Mouse (Mus musculus): ENCODE measurements around the gene Unc13a. TPM values are rescaled to one million over a fixed set of nuclear protein-coding genes. Genes with fewer than 3 reads are reported as not detected.

The Unc13a gene
- polyA plus RNA-seq, 1 experiment from 2014 or later = 16.7 TPM

DNA sequence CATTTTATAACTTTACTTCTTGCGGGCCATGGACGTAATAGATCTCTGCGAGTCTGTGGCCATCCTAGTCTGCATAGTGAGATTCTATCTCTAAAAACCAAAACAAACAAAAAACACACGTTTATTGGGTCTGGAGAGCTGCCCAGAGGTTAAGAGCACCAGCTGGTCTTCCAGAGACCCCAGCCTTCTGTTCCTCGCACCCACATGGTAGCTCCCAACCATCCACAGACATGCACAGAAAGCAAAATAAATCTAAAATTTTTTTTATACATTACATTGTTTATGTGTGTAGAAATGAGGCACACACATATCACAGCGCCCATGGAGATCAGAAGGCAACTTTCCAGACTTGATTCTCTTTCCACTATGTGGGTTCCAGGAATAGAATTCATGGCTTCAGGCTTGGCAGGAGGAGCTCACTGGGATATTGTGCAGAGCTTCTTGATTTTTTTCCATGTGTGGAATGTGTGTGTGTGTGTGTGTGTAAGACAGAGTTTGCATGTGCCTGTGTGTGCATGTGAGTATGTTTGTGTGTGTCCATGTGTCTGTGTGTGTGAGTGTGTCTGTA, 695 bp upstream of the Unc13a start:
- H3K27ac ChIP-seq = no peak overlapping the region
- WGBS = 63% methylated on average over 6 of the region's 6 CpGs

DNA sequence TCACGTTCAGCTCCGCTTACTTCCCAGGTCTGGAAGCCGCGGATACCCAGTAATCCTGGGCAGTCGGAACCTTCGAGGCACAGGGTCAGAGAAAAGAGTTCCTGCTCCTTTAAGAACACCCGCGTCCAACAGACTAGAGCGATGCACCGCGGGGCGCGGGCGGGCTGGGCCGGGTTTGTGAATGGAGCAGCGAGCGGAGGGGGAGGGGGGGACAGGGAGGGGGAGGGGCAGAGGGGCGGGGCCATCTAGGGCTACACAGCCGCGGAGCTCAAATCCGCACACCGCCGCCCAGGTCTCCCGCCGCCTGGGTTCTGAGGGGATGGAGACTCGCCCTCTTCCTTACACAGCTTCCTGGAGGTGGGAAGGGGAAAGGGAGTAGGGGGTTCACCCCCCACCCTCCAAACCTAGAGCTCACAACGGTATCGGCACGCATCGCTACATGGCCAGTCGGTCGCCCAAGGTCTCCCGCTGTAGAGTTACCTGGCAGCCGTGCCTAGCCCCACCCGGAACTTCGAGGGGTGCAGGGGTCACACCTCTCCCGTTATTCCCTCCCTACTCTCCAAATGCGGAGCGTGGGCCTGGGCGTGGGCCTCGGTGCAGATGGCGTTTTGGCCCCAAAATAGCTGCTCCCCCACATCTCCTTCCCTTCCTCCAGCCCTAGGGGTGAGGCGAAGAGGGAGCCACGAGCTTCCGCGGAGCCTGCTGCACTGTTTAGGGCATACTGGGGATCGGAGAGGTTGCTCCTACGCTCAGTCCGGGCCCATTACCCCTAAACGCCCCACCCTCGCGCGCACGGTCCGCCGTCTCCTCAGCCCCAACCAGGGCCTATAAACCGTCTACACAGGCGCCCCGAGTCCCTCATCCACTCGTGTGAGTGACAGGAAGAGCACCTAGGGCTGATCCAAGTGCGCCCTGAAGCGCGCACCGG, 672 bp downstream of the Unc13a start:
- Histone ChIP-seq H3K9me3 (no peaks in the 10 kb centered on the region), H3K4me2 (replicated peaks) (peak overlapping the region; percentile 90), H3K36me3 (no peaks in the 10 kb centered on the region), H3K9ac (peak overlapping the region; percentile 70), H3K4me1 (peaks cover 39% of the 10 kb centered on the region), H3K27ac (peak overlapping the region; percentile 72), H3K4me3 (peak overlapping the region; percentile 75), H3K27me3 (replicated peaks) (peaks cover 35% of the 10 kb centered on the region)
- under 1% methylated on average over 62 of the region's 64 CpGs for WGBS
- ATAC-seq (ENCODE audit: low FRiP score, low read depth) = peak; percentile 63

More for the DNA sequence above, 695 bp upstream of the Unc13a start:
- H3K9me3 ChIP-seq = no peaks in the 10 kb centered on the region
- peak overlapping the region; percentile 75; the same call in 1 of the 2 replicates for H3K4me3 ChIP-seq
- peaks cover 33% of the 10 kb centered on the region for H3K4me1 ChIP-seq
- H3K36me3 ChIP-seq = no peaks in the 10 kb centered on the region
- peaks cover 49% of the 10 kb centered on the region for H3K27me3 ChIP-seq (replicated peaks)
- H3K9ac ChIP-seq = 0 out of 2 replicates have a peak overlapping the region, but pooled peaks have one; percentile 70
- no peak for ATAC-seq (ENCODE audit: low FRiP score, low read depth)
- peak overlapping the region; percentile 90 for H3K4me2 ChIP-seq (replicated peaks)

DNA sequence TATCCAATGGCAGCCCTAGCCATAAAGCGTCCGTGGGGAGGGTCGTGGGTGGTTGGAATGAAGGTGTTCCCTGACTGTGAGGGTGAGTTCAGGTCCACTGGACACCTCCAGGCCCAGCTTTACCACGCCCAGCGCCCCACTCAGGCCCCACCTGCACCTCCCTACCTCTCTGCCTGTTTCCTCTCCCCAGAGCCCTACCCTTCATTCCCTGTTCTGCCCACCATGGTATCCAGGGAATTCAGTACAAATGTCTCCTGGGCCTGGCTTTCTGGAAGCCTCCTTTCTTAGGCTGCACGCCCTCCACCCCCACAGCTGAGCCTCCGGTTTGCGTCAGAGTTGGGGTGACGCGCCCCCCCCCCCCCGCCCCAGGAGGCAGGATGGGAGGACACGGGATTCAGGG, 1.4 kb downstream of the Unc13a start:
- H3K4me1 ChIP-seq = peaks cover 46% of the 10 kb centered on the region
- peaks cover 28% of the 10 kb centered on the region for H3K27me3 ChIP-seq (replicated peaks)
- no peaks in the 10 kb centered on the region for H3K9me3 ChIP-seq
- peak; percentile 12 for ATAC-seq (ENCODE audit: low FRiP score, low read depth)
- H3K36me3 ChIP-seq = no peaks in the 10 kb centered on the region
- WGBS = 9% methylated on average over 10 of the region's 12 CpGs
- H3K4me2 ChIP-seq (replicated peaks) = peak overlapping the region; percentile 90
- H3K4me3 ChIP-seq = peak overlapping the region; percentile 75
- H3K27ac ChIP-seq = no peak overlapping the region
- H3K9ac ChIP-seq = peak overlapping the region; percentile 70

- peak overlapping the region; percentile 48 for H3K4me2 ChIP-seq (replicated peaks)
- H3K9ac ChIP-seq = no peak overlapping the region
- no peaks in the 10 kb centered on the region for H3K9me3 ChIP-seq
- H3K27me3 ChIP-seq (replicated peaks) = peaks cover 25% of the 10 kb centered on the region
- H3K4me1 ChIP-seq = peaks cover 47% of the 10 kb centered on the region
- no peaks in the 10 kb centered on the region for H3K36me3 ChIP-seq
- 5% methylated on average over 21 of the region's 21 CpGs for WGBS
- no peak overlapping the region for H3K27ac ChIP-seq
- peak overlapping the region; percentile 5; the same call in 1 of the 2 replicates for H3K4me3 ChIP-seq
- ATAC-seq (ENCODE audit: low FRiP score, low read depth) = no peak
Observed at GRCm38 (mm10) chr8:71668220-71668975, 3.2 kb downstream of the Unc13a start.

DNA sequence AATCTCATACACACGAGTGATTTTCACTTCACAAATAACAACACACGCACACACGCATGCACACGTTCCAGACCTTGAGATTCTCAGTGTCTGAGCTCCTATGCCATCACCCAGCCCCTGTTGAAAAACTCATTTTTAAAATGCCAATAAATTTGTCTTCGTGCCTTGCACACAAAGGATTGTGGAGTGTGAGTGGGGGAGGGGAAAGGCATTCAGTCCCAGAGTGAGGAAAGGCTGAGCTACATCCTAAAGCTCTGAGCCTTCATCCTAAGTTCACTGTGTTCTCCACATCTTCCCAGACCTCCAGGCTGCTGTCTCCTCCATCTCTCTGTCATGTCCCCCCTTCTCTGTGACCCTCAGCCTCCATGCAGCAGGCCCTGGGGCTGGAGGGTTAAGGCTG, 4.3 kb downstream of the Unc13a start:
- Histone ChIP-seq H3K36me3 (peaks cover 6% of the 10 kb centered on the region; the same call in 1 of the 2 replicates), H3K4me2 (replicated peaks) (peak overlapping the region; percentile 48), H3K4me3 (no peak overlapping the region), H3K4me1 (peaks cover 47% of the 10 kb centered on the region), H3K27me3 (replicated peaks) (peaks cover 28% of the 10 kb centered on the region), H3K9me3 (no peaks in the 10 kb centered on the region), H3K27ac (no peak overlapping the region), H3K9ac (peak overlapping the region; percentile 45)
- no peak for ATAC-seq (ENCODE audit: low FRiP score, low read depth)
- 43% methylated on average over 5 of the region's 5 CpGs for WGBS

GRCm38 (mm10) chr8:71666855-71667254, 4.7 kb downstream of the Unc13a start:
- no peak overlapping the region for H3K9ac ChIP-seq
- H3K27ac ChIP-seq = 0 out of 2 replicates have a peak overlapping the region, but pooled peaks have one; percentile 3
- peaks cover 6% of the 10 kb centered on the region; the same call in 1 of the 2 replicates for H3K36me3 ChIP-seq
- no peak overlapping the region for H3K4me3 ChIP-seq
- H3K4me2 ChIP-seq (replicated peaks) = 0 out of 2 replicates have a peak overlapping the region, but pooled peaks have one; percentile 48
- H3K27me3 ChIP-seq (replicated peaks) = peaks cover 30% of the 10 kb centered on the region
- ATAC-seq (ENCODE audit: low FRiP score, low read depth) = no peak
- H3K4me1 ChIP-seq = peaks cover 47% of the 10 kb centered on the region
- WGBS = 11% methylated on average over 1 of the region's 1 CpGs
- H3K9me3 ChIP-seq = no peaks in the 10 kb centered on the region

DNA sequence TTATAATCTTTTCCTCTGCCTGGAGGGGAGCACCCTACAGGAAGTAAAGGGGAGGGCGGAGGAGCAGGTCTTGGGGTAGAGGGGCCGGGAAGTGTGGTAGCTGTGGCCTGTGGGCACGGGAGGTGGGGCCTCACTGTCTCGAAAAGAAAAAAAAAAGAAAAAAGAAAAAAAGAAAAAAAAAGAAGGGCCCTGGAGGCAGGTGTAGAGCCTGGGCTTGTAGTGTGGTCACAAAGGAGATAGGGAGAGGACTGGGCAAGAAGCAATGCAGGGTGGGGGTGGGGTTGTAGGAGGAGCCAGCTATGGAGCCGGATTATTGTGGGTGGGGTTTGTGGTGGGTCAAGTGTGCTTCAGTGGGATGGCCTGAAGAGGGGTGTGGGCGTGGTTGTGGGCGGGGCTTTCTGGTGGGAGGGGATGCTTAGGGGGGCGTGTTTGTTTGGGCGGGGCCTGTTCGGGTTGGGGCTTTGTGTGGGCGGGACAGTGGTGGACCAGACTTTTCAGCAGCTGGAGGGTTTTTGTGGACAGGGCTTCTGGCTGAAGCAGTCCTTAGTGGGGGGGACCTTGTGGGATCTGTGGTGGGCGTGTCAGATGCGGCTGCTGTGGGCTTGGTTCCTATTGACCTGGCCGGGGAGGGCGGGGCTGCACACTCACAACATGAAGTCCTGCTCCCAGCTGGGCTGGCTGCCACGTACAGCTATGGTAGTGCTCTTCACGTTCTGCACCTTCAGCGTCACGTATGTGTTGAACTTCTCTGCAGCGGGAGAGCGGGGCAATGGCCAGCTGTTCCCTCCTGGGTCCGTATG, 6.0 kb downstream of the Unc13a start:
- no peak overlapping the region for H3K27ac ChIP-seq
- H3K9me3 ChIP-seq = no peaks in the 10 kb centered on the region
- H3K36me3 ChIP-seq = peaks cover 6% of the 10 kb centered on the region; the same call in 1 of the 2 replicates
- 3% methylated on average over 22 of the region's 22 CpGs for WGBS
- H3K4me2 ChIP-seq (replicated peaks) = peak overlapping the region; percentile 48
- no peak overlapping the region for H3K9ac ChIP-seq
- H3K27me3 ChIP-seq (replicated peaks) = peaks cover 39% of the 10 kb centered on the region
- peaks cover 40% of the 10 kb centered on the region for H3K4me1 ChIP-seq
- H3K4me3 ChIP-seq = peak overlapping the region; percentile 5; the same call in 1 of the 2 replicates
- peak; percentile 22; the same call in 1 of the 2 replicates for ATAC-seq (ENCODE audit: low FRiP score, low read depth)

DNA sequence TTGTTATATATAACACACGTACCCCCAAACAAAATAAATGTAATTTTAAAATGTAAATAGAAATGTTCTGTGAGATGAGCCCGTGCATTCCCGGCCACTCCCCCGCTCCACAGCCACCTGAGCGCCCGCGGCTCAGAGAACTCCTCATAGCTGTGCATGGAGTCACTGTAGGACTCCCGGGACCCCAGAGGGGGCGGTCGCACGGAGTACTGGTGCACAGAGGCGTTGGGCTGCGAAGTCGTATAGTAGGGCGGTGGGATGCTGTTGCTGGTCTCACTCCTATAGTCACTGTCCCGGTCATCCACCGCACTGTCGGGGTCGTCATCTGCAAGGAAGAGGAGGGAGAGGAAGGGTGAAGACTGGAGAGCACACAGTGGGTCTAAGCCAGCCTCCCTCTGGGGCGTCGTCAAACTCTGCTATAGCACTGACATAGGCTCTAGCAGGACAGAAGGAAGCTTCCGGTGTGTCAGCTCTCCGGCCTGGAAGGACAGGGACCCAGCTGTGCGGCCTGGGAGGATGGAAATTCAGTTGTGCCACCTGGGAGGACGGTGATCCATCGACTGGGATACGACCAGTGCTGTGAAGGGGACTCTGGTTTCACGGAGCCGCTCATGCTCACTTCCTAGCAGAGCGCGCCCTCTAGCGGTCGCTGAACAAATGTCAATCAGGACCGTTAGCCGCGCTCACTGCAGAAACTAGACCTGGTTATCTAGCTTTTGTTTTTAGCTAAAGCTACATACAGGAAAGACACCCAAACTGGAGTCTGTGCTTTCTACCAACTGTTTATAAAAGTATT, 11.0 kb downstream of the Unc13a start:
- peaks cover 13% of the 10 kb centered on the region; the same call in 1 of the 2 replicates for H3K36me3 ChIP-seq
- WGBS = 6% methylated on average over 36 of the region's 36 CpGs
- no peak overlapping the region for H3K27ac ChIP-seq
- H3K27me3 ChIP-seq (replicated peaks) = peaks cover 69% of the 10 kb centered on the region
- ATAC-seq (ENCODE audit: low FRiP score, low read depth) = peak; percentile 55
- H3K9ac ChIP-seq = no peak overlapping the region
- H3K4me3 ChIP-seq = no peak overlapping the region
- 0 out of 2 replicates have a peak overlapping the region, but pooled peaks have one; percentile 15 for H3K4me2 ChIP-seq (replicated peaks)
- H3K9me3 ChIP-seq = no peaks in the 10 kb centered on the region
- peaks cover 4% of the 10 kb centered on the region for H3K4me1 ChIP-seq

DNA sequence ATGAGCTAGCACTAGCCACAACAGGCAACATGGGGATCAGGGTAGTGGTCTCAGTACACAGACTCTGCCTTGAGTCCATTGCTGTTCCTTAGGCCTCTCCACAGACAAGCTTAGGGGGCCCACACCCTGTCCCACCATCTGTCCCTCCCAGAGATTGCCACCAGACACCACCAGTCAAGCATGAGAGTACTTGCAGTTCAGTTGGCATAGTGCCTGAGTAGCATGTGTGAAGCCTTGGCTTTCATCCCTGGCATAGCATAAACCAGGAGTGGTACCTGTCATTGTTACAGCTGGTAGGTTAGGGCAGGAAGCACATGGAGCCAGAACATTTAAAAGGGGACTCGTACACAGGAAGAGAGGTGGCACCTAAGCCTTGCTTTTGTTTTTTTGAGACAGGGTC, 11.8 kb downstream of the Unc13a start:
- H3K9ac ChIP-seq = no peak overlapping the region
- WGBS = 73% methylated on average over 1 of the region's 1 CpGs
- H3K27me3 ChIP-seq (replicated peaks) = peaks cover 77% of the 10 kb centered on the region
- no peak overlapping the region for H3K4me3 ChIP-seq
- H3K4me2 ChIP-seq (replicated peaks) = no peak overlapping the region
- H3K9me3 ChIP-seq = no peaks in the 10 kb centered on the region
- no peak overlapping the region for H3K27ac ChIP-seq
- no peak for ATAC-seq (ENCODE audit: low FRiP score, low read depth)
- H3K4me1 ChIP-seq = 0 out of 2 replicates have a peak, but pooled peaks cover 6% of the 10 kb centered on the region
- peaks cover 13% of the 10 kb centered on the region; the same call in 1 of the 2 replicates for H3K36me3 ChIP-seq

DNA sequence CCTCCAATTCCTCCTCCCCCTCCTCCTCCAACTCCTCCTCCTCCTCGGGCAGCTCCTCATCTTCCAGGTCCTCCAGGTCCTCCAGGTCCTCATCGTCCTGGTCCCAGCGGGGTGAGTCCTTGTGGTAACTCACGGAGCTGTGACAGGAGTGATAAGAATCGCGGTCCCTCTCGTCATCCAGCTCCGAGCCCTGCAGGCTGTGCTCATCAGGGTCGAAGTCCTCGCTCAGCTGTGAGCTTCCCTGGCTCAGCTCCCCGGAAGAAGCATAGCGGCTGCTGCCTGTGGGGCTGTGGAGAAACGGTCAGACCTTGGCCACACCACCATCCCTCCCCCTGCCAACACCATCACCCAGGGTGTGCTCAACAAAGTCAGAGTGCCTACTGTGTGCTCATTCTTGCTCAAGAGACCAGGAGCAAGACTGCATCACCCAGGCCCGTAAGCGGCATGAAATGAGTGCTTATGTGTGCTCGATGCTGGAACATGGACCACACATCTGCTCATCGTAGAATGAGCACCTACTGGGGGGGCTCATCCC, 13.0 kb downstream of the Unc13a start:
- Histone ChIP-seq H3K4me2 (replicated peaks) (no peak overlapping the region), H3K4me3 (no peak overlapping the region), H3K4me1 (0 out of 2 replicates have a peak, but pooled peaks cover 9% of the 10 kb centered on the region), H3K27me3 (replicated peaks) (peaks cover 86% of the 10 kb centered on the region), H3K9ac (no peak overlapping the region), H3K27ac (no peak overlapping the region), H3K9me3 (no peaks in the 10 kb centered on the region), H3K36me3 (peaks cover 16% of the 10 kb centered on the region; the same call in 1 of the 2 replicates)
- 30% methylated on average over 17 of the region's 17 CpGs for WGBS
- ATAC-seq (ENCODE audit: low FRiP score, low read depth) = no peak
